Mouse (Mus musculus): ENCODE data around the gene Rpl22.

The Rpl22 gene

DNA sequence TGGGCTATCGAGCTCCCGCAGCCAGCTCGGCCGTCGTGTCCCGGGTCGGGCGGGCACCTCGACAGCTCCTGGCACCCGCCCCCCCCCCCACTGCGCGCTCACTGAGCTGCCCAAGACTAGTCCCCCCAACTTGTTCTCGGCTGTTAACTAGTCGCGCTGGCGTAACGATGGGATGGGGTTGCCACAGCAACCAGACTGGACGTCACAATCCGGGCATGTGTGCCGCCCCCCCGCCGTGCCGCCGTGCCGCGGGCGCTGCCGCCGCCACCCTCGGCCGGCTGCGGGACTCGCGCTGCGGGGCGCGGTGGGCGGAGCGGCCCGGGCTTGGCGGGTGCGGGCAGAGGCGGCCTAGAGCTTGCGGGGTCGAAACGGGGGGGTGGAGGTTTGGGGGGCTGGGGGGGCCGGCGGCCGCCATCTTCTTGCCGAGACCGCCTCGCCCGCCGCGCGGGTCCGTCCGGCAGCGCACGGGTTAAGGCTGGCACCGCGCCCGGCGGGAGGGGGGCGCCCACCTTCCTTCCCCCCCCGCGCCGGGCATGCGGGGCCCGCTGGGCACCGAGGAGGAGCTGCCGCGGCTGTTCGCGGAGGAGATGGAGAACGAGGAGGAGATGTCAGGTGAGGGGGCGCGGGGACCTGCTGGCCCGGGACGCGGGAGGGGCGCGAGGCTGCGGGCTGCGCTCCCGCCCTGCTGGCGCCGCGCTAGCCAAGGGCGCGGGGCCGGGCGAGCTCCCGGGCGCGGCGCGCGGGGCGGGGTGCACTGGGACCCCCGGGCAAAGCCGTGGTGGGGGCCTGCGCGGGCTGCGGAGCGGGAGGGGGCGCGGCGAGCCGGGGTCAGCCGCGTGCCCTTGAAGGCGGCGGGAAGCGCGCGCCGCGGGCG, 13.1 kb downstream of the Rpl22 start, which contains the start of gene Chd5:
TSS of gene Chd5 (plus strand) at position 233 of the 874 bp plus-strand sequence.
- DNase-seq (ENCODE audit: low read depth, low spot score) = no peak

DNA sequence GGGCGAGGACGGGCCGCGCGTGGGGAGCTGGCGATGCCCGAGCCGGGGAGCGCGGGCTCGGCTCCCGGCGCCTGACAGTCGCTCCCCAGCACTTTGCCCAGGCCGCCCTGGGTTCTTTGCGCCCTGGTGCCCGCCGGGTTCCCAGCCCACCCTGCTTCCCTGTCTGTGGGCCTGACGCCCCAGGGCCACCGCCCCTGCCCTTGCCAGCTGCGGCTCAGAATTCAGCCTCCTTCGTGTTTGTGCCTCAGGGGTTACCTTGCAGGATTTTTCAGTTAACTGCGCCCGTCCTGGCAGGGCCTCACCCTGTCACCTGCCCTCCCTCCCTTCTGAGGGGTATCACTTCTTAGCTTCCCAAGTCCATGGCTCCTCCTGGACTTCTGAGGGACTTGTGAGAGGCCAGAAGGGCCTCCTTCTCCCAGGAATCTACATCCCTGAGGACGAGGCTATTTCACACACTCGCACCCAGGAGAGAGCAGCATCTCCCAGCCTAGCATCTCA, 13.8 kb downstream of the Rpl22 start:
- no peak for DNase-seq (ENCODE audit: low read depth, low spot score)

DNA sequence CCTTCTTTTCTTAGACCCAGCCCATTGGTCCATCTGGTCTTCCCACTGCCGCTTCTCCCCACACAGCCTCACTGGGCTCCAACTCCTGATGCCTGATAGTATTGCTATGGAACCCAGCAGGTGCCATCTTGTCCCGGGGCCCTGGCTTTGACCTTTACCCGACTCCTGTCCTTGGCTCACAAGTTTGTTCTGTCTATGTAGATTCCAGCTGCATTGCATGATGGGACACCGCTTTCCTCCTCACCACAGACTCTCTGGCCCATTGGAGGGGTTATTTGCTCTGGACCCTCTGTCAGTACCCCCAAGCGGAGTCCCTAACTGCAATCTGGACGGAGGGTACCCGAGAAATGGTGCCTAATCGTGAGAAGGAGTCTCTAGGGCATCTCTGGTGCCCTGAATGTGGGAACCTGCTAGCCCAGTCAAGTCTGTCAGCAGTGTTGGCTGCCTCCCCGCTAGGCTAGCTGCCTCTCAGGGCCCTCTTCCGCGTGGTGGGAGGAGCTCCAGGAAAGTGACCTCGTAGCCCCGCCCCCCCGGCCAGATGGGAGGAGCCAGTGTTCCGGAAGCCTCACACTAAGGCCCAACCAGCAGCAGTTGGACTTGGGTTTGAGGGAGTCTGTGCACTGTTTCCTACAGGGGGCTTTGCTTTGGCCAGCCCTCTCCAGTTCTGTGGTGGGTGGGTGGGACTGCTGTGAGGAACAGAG, 15.2 kb downstream of the Rpl22 start:
- DNase-seq (ENCODE audit: low read depth, low spot score) = no peak

DNA sequence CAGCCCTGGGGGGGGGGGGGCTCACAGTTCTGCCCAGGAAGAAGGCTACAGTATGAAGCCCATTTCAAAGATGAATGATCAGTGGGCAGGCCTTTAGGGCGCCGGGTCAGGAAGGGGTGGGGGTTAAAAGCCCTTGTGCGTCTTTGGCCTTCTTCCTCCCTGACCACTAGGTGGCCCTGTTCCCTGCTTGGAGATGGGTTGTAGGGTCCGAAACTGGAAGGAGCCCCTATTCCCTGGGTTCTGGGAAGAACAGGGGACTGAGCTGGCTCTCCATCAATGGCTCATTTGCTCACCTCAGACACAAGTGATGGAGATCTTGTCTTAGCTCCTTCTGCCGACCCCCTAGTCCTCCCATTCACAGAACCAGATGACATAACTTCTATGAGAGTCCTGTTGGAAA, 17.8 kb downstream of the Rpl22 start:
- peak; percentile 30 for DNase-seq (ENCODE audit: low read depth, low spot score)

DNA sequence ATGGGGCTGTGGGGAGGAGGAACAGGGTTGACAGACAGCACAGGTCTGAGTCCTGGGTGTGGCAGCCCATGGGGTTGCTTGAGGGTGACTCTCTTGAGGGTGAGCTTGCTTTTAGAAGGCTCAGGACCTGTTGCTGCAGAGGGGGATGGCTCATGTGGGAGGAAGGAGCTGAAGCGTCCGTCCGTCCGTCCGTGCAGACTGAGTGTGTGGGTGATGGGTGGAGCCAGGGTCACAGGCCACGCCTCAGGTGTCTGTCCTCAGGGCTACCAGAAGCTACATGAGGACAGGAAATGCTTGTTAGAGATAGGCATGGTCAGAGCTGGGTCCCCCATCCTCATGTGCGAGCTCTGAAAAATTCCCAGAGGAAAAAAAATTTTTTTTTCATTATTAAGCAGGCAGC, 19.1 kb downstream of the Rpl22 start:
- no peak for DNase-seq (ENCODE audit: low read depth, low spot score)

DNA sequence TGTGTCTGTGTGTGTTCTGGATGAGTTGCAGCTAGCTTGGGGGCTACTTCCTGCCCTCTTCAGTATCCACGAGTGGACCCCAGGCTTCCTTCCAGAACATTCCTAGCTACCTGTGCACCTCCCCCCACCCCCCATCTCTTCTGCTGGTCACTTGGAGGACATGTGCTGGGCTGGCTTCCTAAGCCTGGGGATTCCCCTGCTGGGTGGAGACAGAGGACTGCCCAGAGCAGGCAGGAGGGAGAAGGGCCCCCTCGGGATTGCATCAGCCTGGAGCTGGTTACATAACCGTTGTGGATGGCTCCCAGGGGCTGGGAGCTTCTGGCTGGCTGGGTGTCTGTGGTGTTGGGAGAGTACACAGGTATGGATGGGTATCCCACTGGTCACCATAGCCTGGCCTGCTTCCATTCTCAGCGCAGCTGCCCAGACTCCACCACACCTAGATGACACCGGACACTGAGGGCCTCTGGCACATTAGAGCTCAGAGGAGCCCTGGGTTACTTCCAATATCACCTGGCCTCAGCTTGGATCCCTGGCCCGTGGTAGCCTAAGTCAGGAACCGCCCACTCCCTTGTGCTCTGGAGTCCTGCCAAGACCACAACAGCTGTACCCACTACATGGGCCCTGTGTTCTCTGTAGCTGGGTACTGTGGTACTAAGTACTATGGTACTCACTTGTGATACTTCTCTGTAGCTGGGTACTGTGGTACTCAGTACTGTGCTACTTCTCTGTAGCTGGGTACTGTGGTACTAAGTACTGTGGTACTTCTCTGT, 19.8 kb downstream of the Rpl22 start:
- no peak for DNase-seq (ENCODE audit: low read depth, low spot score)

DNA sequence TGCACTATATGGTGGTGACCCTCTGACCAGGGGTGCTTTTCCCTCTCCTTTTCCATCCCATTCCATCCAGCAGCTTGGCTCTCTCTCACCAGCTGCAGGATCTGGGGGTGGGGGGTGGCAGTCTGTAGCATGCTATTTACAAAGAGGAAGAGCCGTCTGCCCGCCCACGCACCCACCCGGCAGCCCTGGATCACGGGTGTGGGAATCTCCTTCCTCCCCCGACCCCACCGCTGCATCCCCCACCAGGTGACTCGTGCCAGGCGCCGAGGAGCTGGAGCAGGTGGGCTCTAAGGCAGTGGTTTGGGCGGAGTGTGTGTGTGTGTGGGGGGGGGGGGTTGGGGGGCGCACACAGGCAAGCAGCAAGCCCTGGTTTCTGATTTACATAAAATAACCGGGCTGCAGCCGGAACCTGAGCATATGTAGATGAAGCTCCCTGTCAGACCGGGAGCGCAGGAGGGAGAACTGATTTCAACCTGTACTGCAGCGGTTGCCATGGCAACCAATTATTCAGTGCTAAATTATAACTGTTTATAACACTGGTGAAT, 24.4 kb downstream of the Rpl22 start:
- DNase-seq (ENCODE audit: low read depth, low spot score) = no peak

DNA sequence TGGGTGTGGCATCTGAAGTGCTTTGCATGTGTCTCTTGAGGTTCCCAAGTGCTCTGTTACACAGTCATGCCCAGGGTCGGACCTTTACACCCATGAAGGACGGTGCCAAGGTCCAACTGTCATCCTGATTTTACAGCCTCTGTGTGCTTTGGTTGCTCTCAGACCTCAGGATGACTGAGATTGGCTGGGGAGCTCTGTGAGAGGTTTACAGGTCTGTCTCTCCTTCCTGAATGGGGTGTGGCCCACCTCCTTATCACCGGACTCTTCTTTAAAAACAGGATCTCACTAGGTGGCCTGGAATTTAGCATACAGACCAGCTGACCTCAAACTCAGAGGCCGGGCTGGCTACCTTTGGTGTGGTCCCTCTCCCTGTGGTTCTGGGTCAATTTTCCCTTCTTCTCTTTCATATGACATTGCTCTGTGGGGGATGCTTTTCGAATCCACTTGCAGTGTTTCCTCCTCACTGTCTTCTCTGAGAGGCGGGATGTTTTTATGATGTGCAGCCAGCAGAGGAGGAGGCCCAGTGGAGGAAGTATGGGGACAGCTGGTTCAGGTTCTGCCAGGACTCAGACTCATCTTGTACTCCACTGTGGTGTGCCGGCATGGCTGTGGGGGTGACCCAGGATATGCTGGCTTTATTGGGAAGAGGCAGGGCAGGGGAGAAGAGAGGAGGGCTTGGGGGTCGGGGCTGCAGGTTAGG, 25.3 kb downstream of the Rpl22 start:
- DNase-seq (ENCODE audit: low read depth, low spot score) = no peak

DNA sequence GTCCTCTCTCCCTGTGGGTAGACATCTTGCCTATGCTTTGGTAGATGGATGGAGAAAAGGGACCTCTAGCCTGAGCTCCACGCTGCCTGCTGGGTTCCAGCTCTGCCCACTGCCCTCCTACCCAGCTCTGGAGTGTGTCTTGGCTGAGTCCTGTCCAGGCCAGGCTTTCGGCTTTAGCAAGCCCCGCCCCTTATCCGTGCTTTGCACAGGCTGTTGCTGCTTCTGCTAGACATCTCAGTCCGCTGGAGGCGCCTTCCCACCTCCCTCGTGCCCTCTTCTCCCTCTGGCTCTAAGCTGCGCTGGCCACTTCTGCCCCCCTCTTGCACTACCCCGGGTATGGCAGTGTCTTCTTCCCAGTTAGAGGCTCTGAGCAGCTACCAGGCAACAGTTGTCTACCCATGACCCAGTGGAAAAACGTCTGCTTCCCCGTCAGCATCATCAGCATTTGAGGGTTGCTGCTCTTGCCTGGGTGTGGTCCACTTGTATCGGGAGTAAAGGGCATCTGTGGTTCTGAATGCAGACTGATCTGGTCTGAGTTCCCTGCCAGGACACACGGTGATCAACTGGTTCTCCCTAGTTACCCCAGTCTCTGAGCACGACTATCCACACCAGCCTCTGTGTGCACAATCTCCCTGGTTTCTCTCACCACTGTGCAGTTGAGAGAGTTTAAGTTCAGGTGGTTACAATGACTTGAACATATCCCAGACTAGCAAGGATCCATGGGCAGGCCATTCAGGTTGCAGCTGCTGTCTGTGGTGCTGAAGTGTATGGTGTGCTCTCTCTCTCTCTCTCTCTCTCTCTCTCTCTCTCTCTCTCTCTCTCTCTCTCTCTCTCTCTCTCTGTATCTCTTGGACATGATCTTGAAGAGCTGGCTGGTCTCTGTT, 26.1 kb downstream of the Rpl22 start:
- DNase-seq (ENCODE audit: low read depth, low spot score) = no peak

DNA sequence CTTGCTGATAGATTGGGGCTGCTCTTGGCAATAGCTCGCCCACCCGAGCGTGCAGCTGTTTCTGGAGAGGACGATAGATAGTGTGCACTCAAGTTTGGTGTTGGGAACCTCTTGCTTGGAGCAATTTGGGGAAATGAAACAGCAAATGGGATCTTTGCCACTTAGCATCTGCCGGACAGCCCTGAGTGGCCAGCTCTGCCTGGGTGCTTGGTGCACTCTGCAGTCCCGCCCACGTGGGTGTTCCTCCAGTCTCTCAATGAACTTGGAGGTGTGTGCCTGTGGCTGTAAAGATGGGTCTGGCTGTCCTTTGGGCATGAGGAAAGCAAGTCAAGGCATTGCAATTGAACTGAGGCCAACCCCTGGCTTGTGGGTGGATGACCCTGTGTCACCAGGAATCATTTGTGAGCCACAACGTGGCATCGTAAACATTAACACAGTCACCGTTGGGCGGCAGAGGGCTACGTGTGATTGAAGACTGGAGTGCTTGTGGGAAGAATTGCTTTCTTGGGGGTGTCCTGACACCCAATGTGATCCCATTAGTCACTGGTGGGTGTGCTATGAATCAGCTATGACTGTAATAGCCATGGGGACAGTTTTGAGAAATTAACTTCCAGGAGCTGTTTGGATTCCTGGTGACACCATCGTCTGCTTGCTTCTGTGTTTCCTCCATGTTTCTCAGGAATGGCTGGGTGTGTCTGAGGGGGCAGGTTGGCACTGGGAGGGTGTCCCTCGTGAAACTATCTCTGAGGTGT, 28.5 kb downstream of the Rpl22 start:
- DNase-seq (ENCODE audit: low read depth, low spot score) = no peak

DNA sequence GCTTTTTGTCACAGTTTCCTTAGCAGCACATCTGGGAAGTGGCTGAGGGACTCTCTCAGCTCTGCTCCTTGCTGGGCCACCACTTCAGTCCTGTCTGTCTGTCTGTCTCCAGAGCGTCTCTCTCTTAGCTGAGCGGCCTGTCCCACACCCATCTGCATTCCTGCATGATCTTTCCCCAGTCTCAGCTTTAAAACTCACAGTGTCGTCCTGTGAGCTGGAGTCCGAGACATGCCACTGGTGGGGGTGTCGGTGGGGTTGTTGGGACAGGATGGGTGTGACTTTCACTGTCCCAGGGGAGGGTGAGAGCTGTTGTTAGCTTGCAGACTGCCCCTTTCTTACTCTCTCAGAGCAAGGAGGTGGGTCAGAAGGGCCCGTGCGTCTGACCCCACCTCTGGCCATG, 30.1 kb downstream of the Rpl22 start:
- DNase-seq (ENCODE audit: low read depth, low spot score) = no peak

DNA sequence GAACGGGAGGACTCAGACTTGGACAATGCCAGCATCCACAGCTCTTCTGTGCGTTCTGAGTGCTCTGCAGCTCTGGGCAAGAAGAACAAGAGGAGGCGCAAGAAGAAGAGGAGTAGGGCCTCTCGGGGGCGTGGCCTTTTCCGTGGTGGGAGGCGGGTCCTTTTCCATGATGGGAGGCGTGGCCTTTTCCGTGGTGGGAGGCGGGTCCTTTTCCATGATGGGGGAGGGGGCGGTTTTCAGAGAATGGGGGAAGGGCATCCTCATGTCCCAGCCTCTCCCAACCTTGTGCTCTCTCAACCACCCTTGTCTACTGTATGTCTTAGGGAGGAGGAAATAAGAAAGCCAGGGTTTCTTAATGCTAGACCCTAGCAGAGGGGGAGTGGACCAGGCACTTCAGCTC, 34.2 kb downstream of the Rpl22 start:
- no peak for DNase-seq (ENCODE audit: low read depth, low spot score)

DNA sequence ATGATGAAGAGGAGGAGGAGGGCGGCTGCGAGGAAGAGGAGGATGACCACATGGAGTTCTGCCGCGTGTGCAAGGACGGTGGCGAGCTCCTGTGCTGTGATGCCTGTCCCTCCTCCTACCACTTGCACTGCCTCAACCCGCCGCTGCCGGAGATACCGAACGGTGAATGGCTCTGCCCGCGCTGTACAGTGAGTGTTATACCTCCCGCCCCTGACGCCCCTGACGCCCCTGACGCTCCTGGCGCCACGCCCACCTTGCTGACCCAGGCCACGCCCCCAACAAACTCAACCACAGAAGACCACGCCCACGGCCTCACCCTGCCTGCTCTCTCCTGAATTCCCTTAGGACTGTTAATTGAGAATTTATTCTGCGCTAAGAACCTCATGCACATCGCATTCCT, 35.3 kb downstream of the Rpl22 start:
- no peak for DNase-seq (ENCODE audit: low read depth, low spot score)

DNA sequence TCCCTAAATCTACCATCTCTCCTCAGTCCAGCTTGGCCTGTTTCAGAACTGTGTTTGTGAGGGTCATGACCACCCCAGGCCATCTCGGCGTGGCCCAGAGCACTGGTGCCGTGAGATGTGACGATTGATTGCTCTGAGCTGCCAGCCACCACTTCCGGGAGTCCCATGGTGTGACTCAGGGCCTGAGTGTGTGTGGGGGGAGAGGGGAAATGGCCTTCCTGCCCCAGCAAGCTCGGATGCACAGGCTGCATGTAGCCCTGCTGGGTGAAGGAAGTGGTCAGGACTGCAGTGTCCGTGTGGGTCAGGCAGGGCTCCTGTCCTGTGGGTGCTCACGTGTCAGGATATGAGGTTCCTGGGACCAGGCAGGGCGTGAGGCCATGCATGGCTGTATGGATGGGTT, 36.6 kb downstream of the Rpl22 start:
- DNase-seq (ENCODE audit: low read depth, low spot score) = no peak

DNA sequence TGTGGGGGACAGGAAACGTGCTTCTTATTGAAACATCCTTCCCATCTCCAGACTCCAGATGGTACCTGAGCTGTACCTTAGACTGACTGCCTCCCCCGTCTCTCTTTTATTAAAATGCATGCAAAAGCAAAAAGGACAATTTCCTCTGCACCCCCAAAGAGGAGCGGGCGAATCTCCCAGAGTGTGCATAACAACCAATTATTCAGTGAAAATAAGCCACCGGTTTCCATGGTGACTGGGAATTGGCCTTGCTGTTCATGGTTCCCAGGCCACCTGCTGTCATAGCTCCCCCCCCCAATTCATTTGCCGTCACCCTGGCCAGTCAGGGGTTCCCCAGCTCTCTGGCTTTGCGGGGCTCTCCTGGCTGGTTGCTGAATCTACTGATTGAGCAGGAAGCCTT, 39.7 kb downstream of the Rpl22 start:
- no peak for DNase-seq (ENCODE audit: low read depth, low spot score)

DNA sequence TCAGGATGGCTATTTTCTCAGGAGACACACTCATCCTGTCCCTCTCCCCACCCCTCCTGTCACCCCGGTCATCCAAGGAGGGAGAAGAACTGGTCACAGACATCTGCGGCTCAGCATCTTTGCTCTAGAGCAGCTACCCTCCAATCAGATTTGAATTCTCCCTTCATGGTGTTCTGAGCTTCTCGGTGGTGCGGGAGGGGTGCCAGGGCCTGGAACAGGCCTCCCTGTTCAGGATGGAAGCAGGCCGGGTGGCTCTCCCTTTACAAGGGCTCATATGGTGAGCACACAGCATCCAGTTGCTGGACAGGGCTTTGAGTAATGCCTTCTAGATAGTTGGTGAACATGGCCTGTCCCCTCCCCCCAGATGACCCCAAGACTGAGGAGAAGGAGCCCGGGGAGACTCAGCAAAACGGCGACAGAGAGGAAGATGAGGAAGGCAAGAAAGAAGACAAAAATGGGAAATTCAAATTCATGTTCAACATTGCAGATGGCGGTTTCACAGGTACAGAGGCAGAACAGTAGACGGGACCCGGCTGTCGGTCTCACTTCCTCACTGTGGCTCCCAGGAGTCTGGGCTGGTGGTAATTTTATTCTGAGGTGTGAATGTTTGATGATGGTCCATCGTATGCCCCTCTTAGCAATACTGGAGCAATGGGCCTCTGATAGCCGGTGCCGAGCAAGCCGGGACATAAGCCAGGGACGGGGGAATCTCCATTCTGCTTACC, 57.1 kb downstream of the Rpl22 start:
- no peak for DNase-seq (ENCODE audit: low read depth, low spot score)

All from A20 (cell line).